28 mouse cellular contexts compared by ENCODE assay signal in the genomic region with DNA sequence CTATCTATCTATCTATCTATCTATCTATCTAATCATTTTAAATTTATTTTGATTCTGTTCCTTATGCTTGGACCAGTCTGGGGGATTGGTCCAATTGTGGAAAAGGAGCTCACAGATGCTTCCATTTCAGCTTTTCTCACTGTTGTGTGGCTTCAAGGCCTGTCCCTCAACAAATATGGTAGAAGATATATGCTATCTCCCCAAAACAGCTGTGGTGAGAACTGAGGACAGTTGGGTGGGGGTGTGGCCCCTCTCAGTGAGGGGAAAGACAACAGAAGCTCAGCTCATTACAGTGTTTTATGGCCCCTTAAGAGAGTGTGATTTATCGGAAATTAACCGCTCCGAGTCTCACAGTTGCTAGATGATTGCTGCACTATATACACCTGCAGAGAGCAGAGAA.
DNase-seq lines count a peak whose midpoint lies in the region; ATAC-seq and TF ChIP-seq lines count a peak whose summit lies in the region.
"Had no signal": no experiment of that assay in that cellular context is flagged by ENCODE, and none has a peak within 500 bp of the region (broad histone marks: within the 10 kb centered on the region; RNA-seq: fewer than 3 reads in every experiment).

No protein-coding gene starts in this region.

- 30% methylated on average over 3 of the region's 3 CpGs for WGBS in neural tube, embryonic 13.5 days
- WGBS in neural tube, embryonic 15.5 days: 21% methylated on average over 3 of the region's 3 CpGs
- WGBS in liver, embryonic 12.5 days (ENCODE audit: insufficient replicate concordance): 53% methylated on average over 3 of the region's 3 CpGs

- no peak for DNase-seq in layer of hippocampus, adult 2 months (ENCODE audit: low spot score in 2 of 2)
- no peak for DNase-seq in layer of hippocampus, adult 8-10 months (ENCODE audit: low spot score in 2 of 2)
- DNase-seq in Muller cell, postnatal 12 days (ENCODE audit: inconsistent ontology term): no peak
- DNase-seq: adrenal gland, postnatal 25 days; cerebellum, adult 18-20 months; cerebellum, postnatal 10 days; embryo, embryonic 11 days; forebrain, postnatal 0 days; heart, adult 2 months; heart, postnatal 4 days; kidney, adult 11 months; kidney, postnatal 25 days; left cerebral cortex, postnatal 4 days; lung, adult 2 months; lung, postnatal 14 days; retina, postnatal 1 day; right cerebral cortex, postnatal 14 days; thymus, postnatal 4 days had no signal

- H3K4me2 ChIP-seq in neural tube, embryonic 13.5 days: no peak overlapping the region
- H3K4me2 ChIP-seq in neural tube, embryonic 15.5 days: no peak overlapping the region
- 0 out of 2 replicates have a peak overlapping the region, but pooled peaks have one; percentile 6 for H3K4me2 ChIP-seq in liver, embryonic 12.5 days
- H3K4me2 ChIP-seq: embryonic facial prominence, embryonic 12.5 days; heart, embryonic 12.5 days; hindbrain, embryonic 14.5 days had no signal

- H3K27me3 ChIP-seq in neural tube, embryonic 13.5 days: no peaks in the 10 kb centered on the region
- no peaks in the 10 kb centered on the region for H3K27me3 ChIP-seq in neural tube, embryonic 15.5 days (replicated peaks)
- H3K27me3 ChIP-seq in liver, embryonic 12.5 days (replicated peaks): no peaks in the 10 kb centered on the region
- H3K27me3 ChIP-seq: embryonic facial prominence, embryonic 12.5 days; heart, embryonic 12.5 days had no signal

- no peaks in the 10 kb centered on the region for H3K9me3 ChIP-seq in neural tube, embryonic 13.5 days
- H3K9me3 ChIP-seq in neural tube, embryonic 15.5 days (replicated peaks): no peaks in the 10 kb centered on the region
- H3K9me3 ChIP-seq in liver, embryonic 12.5 days (replicated peaks): no peaks in the 10 kb centered on the region
- H3K9me3 ChIP-seq: embryonic facial prominence, embryonic 12.5 days; forebrain, embryonic 10.5 days; heart, embryonic 12.5 days had no signal

- no peak for TF ChIP-seq CTCF in layer of hippocampus, adult 2 months (conservative IDR thresholded peaks at IDR 0.05)

- H3K4me1 ChIP-seq in neural tube, embryonic 13.5 days (replicated peaks): peaks cover 48% of the 10 kb centered on the region
- H3K4me1 ChIP-seq in neural tube, embryonic 15.5 days: peaks cover 43% of the 10 kb centered on the region
- H3K4me1 ChIP-seq in liver, embryonic 12.5 days: peaks cover 45% of the 10 kb centered on the region

- no peaks in the 10 kb centered on the region for H3K36me3 ChIP-seq in neural tube, embryonic 13.5 days
- H3K36me3 ChIP-seq in neural tube, embryonic 15.5 days: no peaks in the 10 kb centered on the region
- no peaks in the 10 kb centered on the region for H3K36me3 ChIP-seq in liver, embryonic 12.5 days
- H3K36me3 ChIP-seq: embryonic facial prominence, embryonic 12.5 days; forebrain, embryonic 10.5 days; heart, embryonic 12.5 days had no signal

- H3K27ac ChIP-seq in layer of hippocampus, adult 2 months: peak overlapping the region; percentile 73; the same call in 1 of the 2 replicates
- H3K27ac ChIP-seq in neural tube, embryonic 13.5 days (replicated peaks): 0 out of 2 replicates have a peak overlapping the region, but pooled peaks have one; percentile 18
- H3K27ac ChIP-seq in neural tube, embryonic 15.5 days (replicated peaks): no peak overlapping the region
- H3K27ac ChIP-seq in liver, embryonic 12.5 days: no peak overlapping the region
- H3K27ac ChIP-seq: embryonic facial prominence, embryonic 12.5 days; forebrain, embryonic 10.5 days; heart, adult 2 months; hindbrain, embryonic 14.5 days had no signal

- H3K9ac ChIP-seq in neural tube, embryonic 13.5 days: no peak overlapping the region
- no peak overlapping the region for H3K9ac ChIP-seq in neural tube, embryonic 15.5 days (replicated peaks)
- H3K9ac ChIP-seq in liver, embryonic 12.5 days: no peak overlapping the region
- H3K9ac ChIP-seq: embryonic facial prominence, embryonic 12.5 days; forebrain, postnatal 0 days; heart, embryonic 12.5 days; hindbrain, embryonic 14.5 days had no signal

- no peak overlapping the region for H3K4me3 ChIP-seq in layer of hippocampus, adult 2 months
- H3K4me3 ChIP-seq in neural tube, embryonic 13.5 days: no peak overlapping the region
- H3K4me3 ChIP-seq in neural tube, embryonic 15.5 days (replicated peaks): no peak overlapping the region
- no peak overlapping the region for H3K4me3 ChIP-seq in liver, embryonic 12.5 days
- H3K4me3 ChIP-seq: embryonic facial prominence, embryonic 12.5 days; forebrain, embryonic 10.5 days; heart, adult 2 months; heart, embryonic 12.5 days had no signal

- no peak for ATAC-seq in neural tube, embryonic 13.5 days (ENCODE audit: low read depth)
- ATAC-seq in neural tube, embryonic 15.5 days (ENCODE audit: low FRiP score): no peak
- ATAC-seq in liver, embryonic 12.5 days: peak; percentile 68
- peak; percentile 77 for ATAC-seq in megakaryocyte progenitor cell, adult 5-6 weeks (replicated peaks; ENCODE audit: poor library complexity)
- ATAC-seq in erythroid progenitor cell, adult 5-6 weeks (replicated peaks; ENCODE audit: low FRiP score, poor library complexity, severe bottlenecking): no peak
- ATAC-seq: forebrain, postnatal 0 days; inflammation-experienced regulatory T-cells, adult 6 months had no signal

Comparison
In these comparisons a context has a peak if more than half of its experiments do, and no peak if none do; other contexts are left out.
1. H3K27ac ChIP-seq: peak in layer of hippocampus, adult 2 months (single experiment) and neural tube, embryonic 13.5 days (single experiment); none in neural tube, embryonic 15.5 days (single experiment) and liver, embryonic 12.5 days (single experiment).
2. ATAC-seq: peak in liver, embryonic 12.5 days (single experiment) and megakaryocyte progenitor cell, adult 5-6 weeks (single experiment); none in neural tube, embryonic 13.5 days (single experiment), neural tube, embryonic 15.5 days (single experiment) and erythroid progenitor cell, adult 5-6 weeks (single experiment).